16 mouse cellular contexts compared by ENCODE assay signal in genomic region chr7:70290733-70291320, GRCm38 (mm10).
"Had no signal": no experiment of that assay in that cellular context is flagged by ENCODE, and none has a peak within 500 bp of the region (broad histone marks: within the 10 kb centered on the region; RNA-seq: fewer than 3 reads in every experiment).

No protein-coding gene starts in this region.

- H3K27ac ChIP-seq: liver, embryonic 13.5 days; midbrain, embryonic 10.5 days; midbrain, embryonic 15.5 days; neural tube, embryonic 12.5 days; neural tube, embryonic 15.5 days had no signal

- DNase-seq: kidney, adult 18-20 months; kidney, adult 9 months; kidney, postnatal 14 days; kidney, postnatal 4 days; liver, embryonic 13.5 days; lung, embryonic 14.5 days; lung, postnatal 36 days; thymus, adult 18-20 months; thymus, postnatal 36 days had no signal

- H3K4me2 ChIP-seq: liver, embryonic 13.5 days; lung, embryonic 14.5 days; midbrain, embryonic 15.5 days; neural tube, embryonic 12.5 days; neural tube, embryonic 15.5 days had no signal

- H3K9me3 ChIP-seq: liver, embryonic 13.5 days; midbrain, embryonic 15.5 days; neural tube, embryonic 12.5 days; neural tube, embryonic 15.5 days had no signal

- H3K4me1 ChIP-seq: liver, embryonic 13.5 days; megakaryocyte, embryonic 14.5 days had no signal

- H3K36me3 ChIP-seq: liver, embryonic 13.5 days; midbrain, embryonic 15.5 days; neural tube, embryonic 12.5 days; neural tube, embryonic 15.5 days had no signal

- H3K9ac ChIP-seq: liver, embryonic 13.5 days; lung, embryonic 14.5 days; midbrain, embryonic 15.5 days; neural tube, embryonic 12.5 days; neural tube, embryonic 15.5 days had no signal

- ATAC-seq: intestine, embryonic 16.5 days; lung, postnatal 0 days; midbrain, embryonic 15.5 days had no signal

- H3K4me3 ChIP-seq: liver, embryonic 13.5 days; megakaryocyte, embryonic 14.5 days; midbrain, embryonic 10.5 days; midbrain, embryonic 15.5 days; neural tube, embryonic 12.5 days; neural tube, embryonic 15.5 days had no signal
